Mouse (Mus musculus) kidney, postnatal 14 days (tissue): ENCODE measurements around the gene Wipf2.

Source experiments
- DNase-seq: peaks from one replicate; pipeline ENCODE4 v3.0.0; 2022; ENCODE audit warnings: mixed read lengths

The Wipf2 gene

GRCm38 (mm10) chr11:98947969-98948569 is 84.6 kb downstream of the Wipf2 start:
- DNase-seq: no peak

- no peak for DNase-seq
These were observed 86.0 kb downstream of the Wipf2 start for GRCm38 (mm10) chr11:98949242-98949957.

GRCm38 (mm10) chr11:98949958-98950460 is 86.6 kb downstream of the Wipf2 start:
- DNase-seq: peak; percentile 81

- DNase-seq: no peak
These were observed 87.0 kb downstream of the Wipf2 start for GRCm38 (mm10) chr11:98950484-98950883.

DNA sequence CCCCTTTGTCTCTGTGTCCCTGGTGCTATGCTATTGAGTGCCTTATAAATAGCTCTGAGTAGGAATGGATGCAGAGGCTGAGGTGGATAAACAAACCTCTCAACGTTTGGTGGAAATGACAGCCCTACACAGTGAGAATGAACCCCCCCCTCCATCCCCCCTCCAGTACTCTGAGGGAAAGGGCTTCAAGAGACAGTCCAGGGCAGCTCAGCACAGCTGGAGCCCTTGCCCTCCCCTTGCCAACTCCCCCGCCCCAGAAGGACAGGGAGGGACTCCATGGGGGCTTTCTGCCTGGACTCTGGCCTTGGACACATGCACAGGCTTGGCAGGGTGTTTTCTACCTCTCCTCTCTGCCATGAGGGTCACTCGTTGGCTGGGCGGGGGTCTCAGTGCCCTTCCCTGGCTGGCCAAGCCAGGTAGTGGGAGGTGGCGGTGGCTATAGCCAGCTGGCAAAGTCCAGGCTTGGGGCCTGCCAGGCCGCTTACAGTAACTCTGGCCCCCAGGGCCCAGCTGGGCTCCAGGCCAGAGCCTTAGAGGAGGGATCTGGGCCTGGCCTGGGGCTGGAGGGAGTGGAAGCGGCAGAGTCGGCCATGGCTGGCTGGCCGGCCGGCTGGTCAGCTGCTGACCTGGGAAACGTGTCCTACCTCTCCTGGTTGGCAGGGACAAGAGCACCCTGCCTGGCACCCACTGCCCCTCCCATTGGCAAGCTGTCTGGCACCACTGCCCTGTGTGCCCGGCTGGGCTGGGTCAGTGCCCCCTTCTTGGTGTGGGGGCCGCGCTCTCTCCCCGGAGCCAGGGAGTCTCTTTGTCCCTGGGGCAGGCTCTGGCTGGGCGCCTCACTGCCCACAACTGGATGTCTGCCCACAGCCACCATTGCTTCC is 87.8 kb downstream of the Wipf2 start:
- DNase-seq: peak; percentile 94

DNA sequence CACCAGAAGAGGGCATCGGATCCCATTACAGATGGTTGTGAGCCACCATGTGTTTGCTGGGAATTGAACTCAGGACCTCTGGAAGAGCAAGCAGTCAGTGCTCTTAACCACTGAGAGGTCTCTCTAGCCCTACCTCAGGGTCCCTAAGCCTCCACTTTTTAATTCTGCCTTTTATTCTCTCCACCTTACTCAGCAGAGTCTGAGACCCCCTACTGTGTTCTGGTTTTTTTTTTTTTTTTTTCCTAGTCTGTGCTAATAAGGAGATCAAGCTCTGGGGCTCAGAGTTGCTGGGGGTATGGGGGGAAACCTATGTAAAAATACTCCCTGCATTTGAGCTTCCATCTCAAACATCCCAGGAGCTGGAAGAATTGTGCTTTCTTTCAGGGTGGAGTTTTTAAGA is 88.7 kb downstream of the Wipf2 start:
- DNase-seq: no peak

GRCm38 (mm10) chr11:98952736-98953135 is 89.3 kb downstream of the Wipf2 start:
- no peak for DNase-seq

DNA sequence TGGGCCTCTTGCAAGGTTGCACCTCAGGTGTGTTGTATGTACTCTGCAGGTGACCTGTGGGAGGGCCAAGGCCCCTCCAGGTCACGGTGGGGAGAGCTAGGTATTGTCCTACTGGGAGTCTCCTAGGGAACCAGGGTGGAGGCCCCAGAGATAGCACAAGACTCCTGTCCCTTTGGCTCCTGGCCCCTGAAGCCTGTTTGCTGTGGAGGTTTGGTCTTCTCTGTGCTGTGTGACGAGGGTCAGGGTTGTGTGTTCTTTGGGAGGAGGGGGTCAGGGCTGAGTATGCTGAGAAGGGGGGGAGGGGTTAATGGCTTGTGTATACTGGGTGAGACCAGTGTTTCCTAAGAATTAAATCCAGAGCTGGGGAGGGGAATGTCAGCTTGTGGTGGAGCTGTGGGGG is 89.9 kb downstream of the Wipf2 start:
- peak; percentile 14 for DNase-seq

GRCm38 (mm10) chr11:98953835-98954320 is 90.4 kb downstream of the Wipf2 start:
- peak; percentile 12 for DNase-seq

- peak; percentile 88 for DNase-seq
These were observed 90.9 kb downstream of the Wipf2 start for GRCm38 (mm10) chr11:98954373-98954772.
